Mouse (Mus musculus) liver, embryonic 11.5 days (tissue): ENCODE measurements around the gene Mybphl. TPM values are rescaled to one million over a fixed set of nuclear protein-coding genes. Genes with fewer than 3 reads are reported as not detected.

Experiments
- ATAC-seq: fragments of 200-750 bp; cut with Nextera tagmentation; replicated peaks from 2 replicates; pipeline ENCODE4 v1.8.0; 2017; ENCODE audit warnings: moderate number of reproducible peaks, mild to moderate bottlenecking, moderate TSS enrichment, moderate library complexity; ENCODE audit not compliant: low FRiP score
- DNase-seq: peaks from one replicate; pipeline ENCODE4 v3.0.0-alpha.2; 2017; ENCODE audit warnings: low spot score
- H3K27ac ChIP-seq: fragments of 300-500 bp; sonication (generic); 2 replicates; pipeline ENCODE4 v1.5.1; 2014; ENCODE audit warnings: mild to moderate bottlenecking, low read depth, low read length, control low read depth
- H3K27me3 ChIP-seq: fragments of 300-500 bp; sonication (generic); replicated peaks from 2 replicates; pipeline ENCODE4 v1.6.1; 2014; ENCODE audit warnings: low read length, mixed read lengths; ENCODE audit not compliant: control insufficient read depth, insufficient read depth
- H3K36me3 ChIP-seq: fragments of 300-500 bp; sonication (generic); 2 replicates; pipeline ENCODE4 v1.6.1; 2014; ENCODE audit warnings: mild to moderate bottlenecking, low read length, moderate library complexity, mixed read lengths; ENCODE audit not compliant: control insufficient read depth, insufficient read depth
- H3K4me1 ChIP-seq: fragments of 300-500 bp; sonication (generic); replicated peaks from 2 replicates; pipeline ENCODE4 v1.6.1; 2014; ENCODE audit warnings: low read length, mixed read lengths; ENCODE audit not compliant: control insufficient read depth, insufficient read depth
- H3K4me2 ChIP-seq: fragments of 300-500 bp; sonication (generic); 2 replicates; pipeline ENCODE4 v1.6.1; 2014; ENCODE audit warnings: mild to moderate bottlenecking, control low read depth, moderate library complexity
- H3K4me3 ChIP-seq: fragments of 300-500 bp; sonication (generic); 2 replicates; pipeline ENCODE4 v1.5.1; 2014; ENCODE audit warnings: low read depth, low read length, control low read depth
- H3K9ac ChIP-seq: fragments of 300-500 bp; sonication (generic); 2 replicates; pipeline ENCODE4 v1.6.1; 2014; ENCODE audit warnings: low read depth, low read length, control low read depth
- H3K9me3 ChIP-seq: fragments of 300-500 bp; sonication (generic); 2 replicates; pipeline ENCODE4 v1.6.1; 2016; ENCODE audit warnings: low read length, inconsistent platforms, mixed read lengths; ENCODE audit not compliant: control insufficient read depth
- WGBS: fragments of 180-500 bp; shearing (Covaris S2); extraction: QIAGEN DNeasy Blood & Tissue Kit; methylation state at CpG from one replicate; pipeline ENCODE4 v1.1.7; 2014; 5-methylcytosine and 5-hydroxymethylcytosine counted together
- polyA plus RNA-seq: library from polyadenylated mRNA; unstranded; fragments of >200 nt; fragmentation: Nextera tagmentation; extraction: Ambion mirVana; gene quantifications from 2 replicates; pipeline ENCODE4 v1.2.1, GENCODE M21; 2014

The Mybphl gene
- polyA plus RNA-seq, 1 experiment from 2014 or later = 1.2 TPM

GRCm38 (mm10) chr3:108328441-108328841, 36.3 kb upstream of the Mybphl start:
- H3K4me2 ChIP-seq = no peak overlapping the region
- no peak overlapping the region for H3K9ac ChIP-seq
- H3K9me3 ChIP-seq = no peaks in the 10 kb centered on the region
- 74% methylated on average over 9 of the region's 9 CpGs for WGBS
- ATAC-seq (no peak), DNase-seq (no peak)
- no peaks in the 10 kb centered on the region; the same call in 1 of the 2 replicates for H3K36me3 ChIP-seq
- no peak overlapping the region for H3K4me3 ChIP-seq
- no peak overlapping the region for H3K27ac ChIP-seq
- no peaks in the 10 kb centered on the region for H3K27me3 ChIP-seq
- H3K4me1 ChIP-seq = no peaks in the 10 kb centered on the region

DNA sequence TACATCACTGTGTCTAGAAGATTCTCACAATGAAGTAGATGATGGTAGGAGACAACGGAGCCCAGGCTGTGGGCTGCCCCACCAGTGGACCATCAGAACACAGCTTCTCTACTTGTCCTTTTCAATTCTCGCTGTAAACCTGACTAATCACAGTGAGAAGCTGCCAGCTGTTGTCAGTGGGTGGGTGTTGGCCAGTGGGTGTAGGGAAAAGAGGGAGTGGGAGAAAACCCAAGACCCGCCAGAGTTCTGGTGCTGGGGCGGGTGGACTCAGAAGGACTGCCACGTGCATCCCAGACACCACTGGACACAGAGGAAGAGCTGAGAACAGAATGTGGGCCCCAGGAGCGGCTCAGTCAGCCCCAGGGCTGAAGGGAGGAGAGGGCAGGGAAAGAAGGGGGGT, 33.9 kb upstream of the Mybphl start:
- no peak overlapping the region for H3K4me3 ChIP-seq
- no peaks in the 10 kb centered on the region for H3K9me3 ChIP-seq
- H3K27ac ChIP-seq = no peak overlapping the region
- no peaks in the 10 kb centered on the region for H3K27me3 ChIP-seq
- WGBS = 88% methylated on average over 6 of the region's 6 CpGs
- no peak overlapping the region for H3K4me2 ChIP-seq
- ATAC-seq (no peak), DNase-seq (no peak)
- peaks cover 3% of the 10 kb centered on the region for H3K36me3 ChIP-seq
- no peak overlapping the region for H3K9ac ChIP-seq
- H3K4me1 ChIP-seq = no peaks in the 10 kb centered on the region

- H3K4me3 ChIP-seq = no peak overlapping the region
- DNase-seq (no peak), ATAC-seq (no peak)
- H3K36me3 ChIP-seq = peaks cover 13% of the 10 kb centered on the region
- no peak overlapping the region for H3K4me2 ChIP-seq
- H3K9ac ChIP-seq = no peak overlapping the region
- H3K4me1 ChIP-seq = no peaks in the 10 kb centered on the region
- no peaks in the 10 kb centered on the region for H3K27me3 ChIP-seq
- no peaks in the 10 kb centered on the region for H3K9me3 ChIP-seq
- H3K27ac ChIP-seq = no peak overlapping the region
- 82% methylated on average over 5 of the region's 5 CpGs for WGBS
Observed at GRCm38 (mm10) chr3:108336878-108337277, 27.8 kb upstream of the Mybphl start.

DNA sequence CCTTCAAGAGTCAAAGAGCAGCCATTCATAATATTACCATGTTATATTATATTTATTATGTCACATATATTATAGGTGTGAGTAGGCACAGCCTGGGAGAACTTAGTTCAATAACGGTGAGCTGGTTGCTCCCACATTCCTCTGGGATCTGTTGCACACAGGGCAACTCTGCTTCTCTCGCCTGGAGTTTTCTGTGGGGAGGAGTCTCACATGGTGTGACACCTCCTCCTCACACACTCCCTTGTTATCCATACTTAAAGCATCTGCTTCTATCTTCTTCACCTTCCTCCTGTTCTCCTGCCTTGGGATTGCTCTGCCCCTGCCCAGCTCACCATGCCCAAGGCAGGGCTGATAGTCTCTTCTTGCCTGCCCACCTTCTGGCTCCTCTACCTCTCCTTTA, 23.7 kb upstream of the Mybphl start:
- Histone ChIP-seq H3K36me3 (peaks cover 10% of the 10 kb centered on the region), H3K9me3 (no peaks in the 10 kb centered on the region), H3K4me2 (no peak overlapping the region), H3K27me3 (no peaks in the 10 kb centered on the region), H3K27ac (no peak overlapping the region), H3K9ac (no peak overlapping the region), H3K4me3 (no peak overlapping the region), H3K4me1 (no peaks in the 10 kb centered on the region)
- ATAC-seq (no peak), DNase-seq (no peak)
- WGBS = 86% methylated on average over 2 of the region's 2 CpGs

GRCm38 (mm10) chr3:108342185-108342584, 22.5 kb upstream of the Mybphl start:
- Histone ChIP-seq H3K27me3 (no peaks in the 10 kb centered on the region), H3K9ac (no peak overlapping the region), H3K4me2 (no peak overlapping the region), H3K4me3 (no peak overlapping the region), H3K9me3 (no peaks in the 10 kb centered on the region), H3K4me1 (no peaks in the 10 kb centered on the region), H3K36me3 (peaks cover 10% of the 10 kb centered on the region), H3K27ac (no peak overlapping the region)
- DNase-seq = no peak
- no peak for ATAC-seq
- 87% methylated on average over 7 of the region's 7 CpGs for WGBS

- Histone ChIP-seq H3K4me2 (no peak overlapping the region), H3K36me3 (no peaks in the 10 kb centered on the region; the same call in 1 of the 2 replicates), H3K27ac (no peak overlapping the region), H3K27me3 (no peaks in the 10 kb centered on the region), H3K4me1 (peaks cover 5% of the 10 kb centered on the region), H3K4me3 (no peak overlapping the region), H3K9me3 (no peaks in the 10 kb centered on the region), H3K9ac (no peak overlapping the region)
- DNase-seq (no peak), ATAC-seq (no peak)
- WGBS = 66% methylated on average over 7 of the region's 7 CpGs
Observed at GRCm38 (mm10) chr3:108345855-108346254, 18.9 kb upstream of the Mybphl start.

- WGBS = 66% methylated on average over 9 of the region's 9 CpGs
- H3K27ac ChIP-seq = no peak overlapping the region
- H3K4me3 ChIP-seq = no peak overlapping the region
- peaks cover 5% of the 10 kb centered on the region for H3K4me1 ChIP-seq
- DNase-seq (no peak), ATAC-seq (no peak)
- peaks cover 5% of the 10 kb centered on the region; the same call in 1 of the 2 replicates for H3K36me3 ChIP-seq
- no peak overlapping the region for H3K9ac ChIP-seq
- no peaks in the 10 kb centered on the region for H3K9me3 ChIP-seq
- no peaks in the 10 kb centered on the region for H3K27me3 ChIP-seq
- no peak overlapping the region for H3K4me2 ChIP-seq
Observed at GRCm38 (mm10) chr3:108348376-108348775, 16.3 kb upstream of the Mybphl start.

GRCm38 (mm10) chr3:108355245-108355644, 9.5 kb upstream of the Mybphl start:
- Histone ChIP-seq H3K27ac (no peak overlapping the region), H3K9ac (no peak overlapping the region), H3K27me3 (no peaks in the 10 kb centered on the region), H3K4me1 (no peaks in the 10 kb centered on the region; the same call in 1 of the 2 replicates), H3K4me3 (no peak overlapping the region), H3K4me2 (no peak overlapping the region), H3K36me3 (peaks cover 12% of the 10 kb centered on the region; the same call in 1 of the 2 replicates), H3K9me3 (no peaks in the 10 kb centered on the region)
- DNase-seq (no peak), ATAC-seq (no peak)
- WGBS = 81% methylated on average over 3 of the region's 3 CpGs

DNA sequence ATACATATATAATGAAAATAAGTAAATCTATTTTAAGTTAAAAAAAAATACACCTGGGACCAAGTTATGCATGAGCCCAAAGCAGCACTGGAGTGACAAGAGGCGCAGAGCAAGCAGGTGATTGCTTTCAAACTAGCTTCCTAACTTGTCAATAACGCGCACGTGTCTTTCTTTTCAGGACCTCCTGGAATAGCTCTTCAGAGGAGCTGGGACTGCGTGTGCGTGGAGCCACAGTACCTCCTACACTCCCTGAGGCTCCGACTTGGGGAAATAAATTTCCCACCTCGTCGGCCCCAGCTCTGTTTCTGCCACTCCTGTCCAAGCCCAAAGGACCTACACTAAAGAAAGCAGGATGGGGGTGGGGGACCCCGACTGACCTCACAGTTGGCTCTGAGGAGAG, 7.7 kb upstream of the Mybphl start:
- Histone ChIP-seq H3K36me3 (peaks cover 7% of the 10 kb centered on the region; the same call in 1 of the 2 replicates), H3K4me2 (no peak overlapping the region), H3K4me3 (no peak overlapping the region), H3K9me3 (no peaks in the 10 kb centered on the region), H3K27ac (no peak overlapping the region), H3K27me3 (no peaks in the 10 kb centered on the region), H3K4me1 (peaks cover 8% of the 10 kb centered on the region; the same call in 1 of the 2 replicates), H3K9ac (no peak overlapping the region)
- 89% methylated on average over 10 of the region's 10 CpGs for WGBS
- DNase-seq = no peak
- ATAC-seq = no peak
